Mouse (Mus musculus) bone marrow macrophage, adult 2 months (primary cell): ENCODE measurements around the gene Tmem203. TPM values are rescaled to one million over a fixed set of nuclear protein-coding genes. Genes with fewer than 3 reads are reported as not detected.

ENCODE experiments used
- H3K27ac ChIP-seq: 2 replicates; pipeline ENCODE4 v1.5.1; 2012; ENCODE audit warnings: low read depth, low read length; ENCODE audit not compliant: insufficient read depth
- H3K4me1 ChIP-seq: 2 replicates; pipeline ENCODE4 v1.6.1; 2012; ENCODE audit warnings: low read length; ENCODE audit not compliant: control insufficient read depth, insufficient read depth
- H3K4me3 ChIP-seq: 2 replicates; pipeline ENCODE4 v1.5.1; 2012; ENCODE audit warnings: mild to moderate bottlenecking, low read length, moderate library complexity; ENCODE audit not compliant: insufficient read depth
- CTCF ChIP-seq: IDR thresholded peaks from 2 replicates; pipeline ENCODE4 v1.5.1; 2012; ENCODE audit warnings: low read depth, mild to moderate bottlenecking, low read length, moderate library complexity
- POLR2A ChIP-seq: IDR thresholded peaks from 2 replicates; pipeline ENCODE4 v1.6.1; 2012; ENCODE audit warnings: mild to moderate bottlenecking, low read depth, low read length, borderline replicate concordance
- polyA plus RNA-seq: library from polyadenylated mRNA; stranded (reverse); fragments of >200 nt; gene quantifications from 2 replicates; pipeline ENCODE4 v1.2.4, GENCODE M21; 2012; ENCODE audit not compliant: missing spikeins, insufficient read depth, insufficient read length

The Tmem203 gene
- polyA plus RNA-seq, 1 experiment = 18.1 TPM

DNA sequence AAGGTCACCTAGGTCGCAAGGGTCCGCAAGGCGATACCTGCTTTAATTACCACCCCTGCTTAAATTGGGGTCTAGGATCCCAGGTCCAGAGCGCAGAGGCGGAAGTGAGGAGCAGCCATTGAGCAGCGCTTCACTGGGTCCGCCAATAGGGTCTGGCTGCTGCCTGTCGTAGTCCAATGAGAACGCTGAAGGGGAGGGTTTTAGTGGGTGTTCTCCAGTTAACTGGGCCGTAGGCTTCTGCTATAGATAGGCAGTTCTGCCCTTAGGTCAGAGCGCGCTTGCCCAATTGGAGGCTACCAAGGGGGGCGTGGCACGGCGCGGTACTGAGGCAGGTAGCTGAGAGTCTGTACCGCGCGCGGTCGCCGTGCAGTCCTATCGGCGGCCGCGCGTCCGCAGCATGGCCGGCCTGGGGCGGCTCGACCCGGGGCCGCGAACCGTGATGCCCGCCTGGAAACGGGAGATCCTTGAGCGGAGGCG, 7.1 kb downstream of the Tmem203 start, which contains the start of gene Tprn:
Gene Tprn (plus strand): TSS at position 328 of the 477 bp plus-strand sequence.
- H3K4me3 ChIP-seq = peak within 1 kb of the TSS; percentile 89
- peak within 1 kb of the TSS; percentile 23 for H3K27ac ChIP-seq
- peaks cover 35% of the 10 kb centered on the region for H3K4me1 ChIP-seq
- no peak for TF ChIP-seq CTCF
- no peak for TF ChIP-seq POLR2A

GRCm38 (mm10) chr2:25262795-25263622, 7.8 kb downstream of the Tmem203 start:
- H3K4me3 ChIP-seq = peak overlapping the region; percentile 89
- H3K4me1 ChIP-seq = peaks cover 39% of the 10 kb centered on the region
- TF ChIP-seq POLR2A = no peak
- TF ChIP-seq CTCF = no peak
- peak overlapping the region; percentile 23 for H3K27ac ChIP-seq

GRCm38 (mm10) chr2:25263623-25264285, 8.5 kb downstream of the Tmem203 start:
- Histone ChIP-seq H3K4me1 (peaks cover 42% of the 10 kb centered on the region), H3K4me3 (peak overlapping the region; percentile 89), H3K27ac (no peak overlapping the region)
- TF ChIP-seq POLR2A = no peak
- no peak for TF ChIP-seq CTCF

GRCm38 (mm10) chr2:25264286-25264660, 9.0 kb downstream of the Tmem203 start:
- TF ChIP-seq POLR2A (no peak), CTCF (no peak)
- H3K27ac ChIP-seq = no peak overlapping the region
- peak overlapping the region; percentile 89 for H3K4me3 ChIP-seq
- H3K4me1 ChIP-seq = peaks cover 45% of the 10 kb centered on the region

- no peak overlapping the region for H3K27ac ChIP-seq
- peak overlapping the region; percentile 89; the same call in 1 of the 2 replicates for H3K4me3 ChIP-seq
- TF ChIP-seq POLR2A = no peak
- no peak for TF ChIP-seq CTCF
- peaks cover 45% of the 10 kb centered on the region for H3K4me1 ChIP-seq
Observed at GRCm38 (mm10) chr2:25264851-25265250, 9.6 kb downstream of the Tmem203 start.

DNA sequence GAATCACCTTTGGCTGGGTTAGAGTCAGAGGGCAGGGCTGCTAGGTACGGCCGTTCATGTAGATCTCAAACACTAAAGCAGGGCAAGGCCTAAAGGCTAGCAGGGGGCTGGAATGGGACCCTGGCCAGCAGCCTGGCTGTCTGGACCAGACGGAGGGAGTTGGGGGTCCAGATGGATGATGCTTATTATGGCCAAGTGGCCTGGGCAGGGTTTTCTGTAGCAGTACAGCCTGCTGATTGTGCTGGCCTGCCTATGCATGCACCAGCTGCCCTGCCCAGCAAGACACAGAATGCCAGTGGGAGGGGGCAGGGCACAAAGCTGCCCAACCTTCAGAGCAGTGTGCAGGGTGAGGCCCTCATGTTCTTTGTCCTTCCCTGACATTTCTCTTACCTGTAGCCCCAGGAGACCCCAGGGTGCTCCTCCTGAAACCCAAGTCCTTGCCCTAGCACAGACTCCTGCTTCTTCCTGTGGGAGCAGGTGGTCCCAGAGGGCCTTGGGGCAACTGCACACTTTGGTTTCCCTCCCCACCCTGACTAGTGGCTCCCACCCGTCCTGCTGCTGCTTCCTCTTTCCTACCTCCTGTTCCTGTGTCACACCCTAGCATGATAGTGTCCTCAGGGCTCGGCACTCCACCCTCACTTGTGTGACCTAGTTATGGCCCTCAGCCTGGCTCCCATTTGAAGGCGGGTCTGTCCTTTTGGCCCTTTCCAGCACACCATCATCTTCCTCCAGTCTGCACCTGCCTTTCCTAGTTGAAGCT, 10.8 kb downstream of the Tmem203 start:
- TF ChIP-seq CTCF = no peak
- H3K4me3 ChIP-seq = peak overlapping the region; percentile 35
- H3K4me1 ChIP-seq = peaks cover 49% of the 10 kb centered on the region
- peak overlapping the region; percentile 30 for H3K27ac ChIP-seq

DNA sequence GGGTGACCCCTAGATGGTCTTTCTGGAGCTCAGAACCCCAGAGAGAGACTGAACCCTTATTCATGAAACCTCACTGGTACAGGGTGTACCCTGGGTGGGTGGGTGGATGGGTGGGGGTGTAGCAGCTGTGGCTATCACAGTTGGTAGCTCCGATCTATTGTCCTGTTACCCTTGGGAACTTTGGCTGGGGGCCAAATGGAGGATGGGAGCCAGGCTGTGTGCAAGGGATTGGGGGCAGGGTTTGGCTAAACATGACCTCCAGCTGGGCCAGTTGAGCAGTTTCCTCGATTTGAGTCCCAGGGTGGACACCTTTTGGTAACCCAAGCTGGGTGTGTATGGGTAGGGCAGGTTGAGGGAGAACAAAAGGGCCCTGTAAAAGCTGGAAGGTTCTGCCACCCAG, 11.5 kb downstream of the Tmem203 start:
- Histone ChIP-seq H3K4me3 (peak overlapping the region; percentile 35), H3K4me1 (peaks cover 49% of the 10 kb centered on the region), H3K27ac (no peak overlapping the region)
- TF ChIP-seq CTCF (no peak), POLR2A (no peak)

- H3K4me3 ChIP-seq = no peak overlapping the region
- no peak overlapping the region for H3K27ac ChIP-seq
- H3K4me1 ChIP-seq = peaks cover 49% of the 10 kb centered on the region
- TF ChIP-seq CTCF = no peak
- TF ChIP-seq POLR2A = no peak
Observed at GRCm38 (mm10) chr2:25267241-25267640, 12.0 kb downstream of the Tmem203 start.

- Histone ChIP-seq H3K27ac (no peak overlapping the region), H3K4me1 (peaks cover 49% of the 10 kb centered on the region)
- TF ChIP-seq CTCF (no peak; the same call in 1 of the 2 replicates), POLR2A (no peak)
Observed at GRCm38 (mm10) chr2:25267746-25268309, 12.6 kb downstream of the Tmem203 start.

More at GRCm38 (mm10) chr2:25267746-25268309, 12.6 kb downstream of the Tmem203 start:
- no peak overlapping the region for H3K4me3 ChIP-seq
